In genomic region chr6:94685611-94686010, GRCm38 (mm10) we compare ENCODE assay signal across 10 mouse cellular contexts. TPM values are rescaled to one million over a fixed set of nuclear protein-coding genes. Genes with fewer than 3 reads are reported as not detected.
DNase-seq lines count a peak whose midpoint lies in the region; ATAC-seq lines count a peak whose summit lies in the region.
"Had no signal": no experiment of that assay in that cellular context is flagged by ENCODE, and none has a peak within 500 bp of the region (broad histone marks: within the 10 kb centered on the region; RNA-seq: fewer than 3 reads in every experiment).

No protein-coding gene starts in this region.

- WGBS in hindbrain, embryonic 14.5 days = 63% methylated on average over 6 of the region's 6 CpGs
- 53% methylated on average over 6 of the region's 6 CpGs for WGBS in hindbrain, embryonic 16.5 days

- DNase-seq in CD4-positive, CD25-positive, alpha-beta regulatory T cell, adult 2 months (ENCODE audit: low read depth, low spot score) = peak; percentile 33
- no peak for DNase-seq in hindbrain, embryonic 14.5 days (ENCODE audit: low spot score)
- peak; percentile 68 to 75 for DNase-seq in cerebellum, adult 18-20 months
- DNase-seq in layer of hippocampus, adult 9-11 months = peak; percentile 44
- DNase-seq: lung, postnatal 4 days had no signal

- no peaks in the 10 kb centered on the region for H3K36me3 ChIP-seq in hindbrain, embryonic 14.5 days (replicated peaks; ENCODE audit: control insufficient read depth, insufficient read depth)
- H3K36me3 ChIP-seq in hindbrain, embryonic 16.5 days (ENCODE audit: control insufficient read depth, insufficient read depth, low read length) = no peaks in the 10 kb centered on the region

- no peak overlapping the region for H3K9ac ChIP-seq in hindbrain, embryonic 14.5 days
- no peak overlapping the region for H3K9ac ChIP-seq in hindbrain, embryonic 16.5 days (ENCODE audit: low read depth, low read length)

- H3K4me3 ChIP-seq in hindbrain, embryonic 14.5 days (replicated peaks; ENCODE audit: low read length) = no peak overlapping the region
- no peak overlapping the region for H3K4me3 ChIP-seq in hindbrain, embryonic 16.5 days (ENCODE audit: low read length)
- H3K4me3 ChIP-seq: left cerebral cortex, adult 2 months had no signal

- ATAC-seq in CD4-positive, CD25-positive, alpha-beta regulatory T cell, adult 4 months = no peak
- no peak for ATAC-seq in hindbrain, embryonic 14.5 days (ENCODE audit: low FRiP score)
- ATAC-seq in hindbrain, embryonic 16.5 days = no peak
- ATAC-seq in granulocyte monocyte progenitor cell, adult 5-6 weeks (replicated peaks; ENCODE audit: poor library complexity, severe bottlenecking) = no peak
- no peak for ATAC-seq in erythroid progenitor cell, adult 5-6 weeks (replicated peaks; ENCODE audit: low FRiP score, poor library complexity, severe bottlenecking)

- no peak overlapping the region for H3K27ac ChIP-seq in hindbrain, embryonic 14.5 days
- H3K27ac ChIP-seq in hindbrain, embryonic 16.5 days (ENCODE audit: low read depth, low read length) = no peak overlapping the region
- H3K27ac ChIP-seq: left cerebral cortex, adult 2 months had no signal

- no peaks in the 10 kb centered on the region for H3K9me3 ChIP-seq in hindbrain, embryonic 14.5 days (ENCODE audit: control insufficient read depth, low read length)
- no peaks in the 10 kb centered on the region for H3K9me3 ChIP-seq in hindbrain, embryonic 16.5 days (ENCODE audit: control insufficient read depth, low read length)

- 0 out of 2 replicates have a peak overlapping the region, but pooled peaks have one; percentile 2 for H3K4me2 ChIP-seq in hindbrain, embryonic 14.5 days (replicated peaks)
- H3K4me2 ChIP-seq in hindbrain, embryonic 16.5 days (ENCODE audit: low read length) = no peak overlapping the region; the same call in 1 of the 2 replicates

- H3K27me3 ChIP-seq in hindbrain, embryonic 14.5 days (ENCODE audit: control insufficient read depth, insufficient read depth, low read length) = no peaks in the 10 kb centered on the region
- H3K27me3 ChIP-seq in hindbrain, embryonic 16.5 days (replicated peaks; ENCODE audit: control insufficient read depth, insufficient read depth, low read length) = no peaks in the 10 kb centered on the region

- peaks cover 36% of the 10 kb centered on the region for H3K4me1 ChIP-seq in hindbrain, embryonic 14.5 days (replicated peaks; ENCODE audit: control insufficient read depth, insufficient read depth, low read length)
- peaks cover 22% of the 10 kb centered on the region for H3K4me1 ChIP-seq in hindbrain, embryonic 16.5 days (ENCODE audit: control insufficient read depth, insufficient read depth, low read depth, low read length)

RNA-seq across cellular contexts. Expression of gene Lrig1, which starts 14.3 kb away (rescaled TPM):
- 10 to 100 TPM; 30.8 to 38.6 TPM for polyA plus RNA-seq in CD4-positive, CD25-positive, alpha-beta regulatory T cell, adult 4 months (2017; shearing (Covaris generic))
- polyA plus RNA-seq in hindbrain, embryonic 14.5 days (2014; fragmentation: Nextera tagmentation; extraction: Ambion mirVana) = 22.3 and 30.2 TPM in 2 replicates
- 18.7 and 22.7 TPM in 2 replicates for polyA plus RNA-seq in hindbrain, embryonic 16.5 days (2015; fragmentation: Nextera tagmentation; extraction: Ambion mirVana)
- total RNA-seq in granulocyte monocyte progenitor cell, adult 5-6 weeks (2014; fragmentation: Nextera tagmentation) = 0.37 and 2.0 TPM in 2 replicates
- not detected in 2 replicates for total RNA-seq in granulocyte monocyte progenitor cell, adult 5-6 weeks (2017)
- total RNA-seq in erythroid progenitor cell, adult 5-6 weeks (2015; ENCODE audit: low replicate concordance) = 7.9 and 11.7 TPM in 2 replicates
- 4.1 and 5.7 TPM in 2 replicates for total RNA-seq in erythroid progenitor cell, adult 5-6 weeks (2017; ENCODE audit: low replicate concordance)
